ENCODE assay signal across 22 mouse cellular contexts in genomic region chr16:97418749-97419453, GRCm38 (mm10). TPM values are rescaled to one million over a fixed set of nuclear protein-coding genes. Genes with fewer than 3 reads are reported as not detected.
DNase-seq lines count a peak whose midpoint lies in the region; ATAC-seq and TF ChIP-seq lines count a peak whose summit lies in the region.
"Had no signal": no experiment of that assay in that cellular context is flagged by ENCODE, and none has a peak within 500 bp of the region (broad histone marks: within the 10 kb centered on the region; RNA-seq: fewer than 3 reads in every experiment).

No protein-coding gene starts in this region.

- no peaks in the 10 kb centered on the region for H3K27me3 ChIP-seq in heart, embryonic 16.5 days (ENCODE audit: control insufficient read depth, insufficient read depth, low read length)
- H3K27me3 ChIP-seq in CH12.LX (replicated peaks), result no peaks in the 10 kb centered on the region
- H3K27me3 ChIP-seq: embryonic facial prominence, embryonic 15.5 days; hindbrain, embryonic 13.5 days had no signal

- DNase-seq in heart, postnatal 10 days, result no peak
- DNase-seq in CH12.LX (ENCODE audit: extremely low read depth), result peak; percentile 68
- DNase-seq in kidney, postnatal 4 days, result no peak
- DNase-seq in kidney, postnatal 25 days, result no peak
- DNase-seq: adrenal gland, adult 2 months; cerebellum, adult 9-11 months; embryo, embryonic 11 days; gastrocnemius, postnatal 36 days; heart, postnatal 14 days; kidney, adult 2 months; kidney, postnatal 36 days; liver, postnatal 0 days; lung, postnatal 10 days; thymus, postnatal 36 days had no signal

- H3K79me2 ChIP-seq in CH12.LX (replicated peaks; ENCODE audit: control insufficient read depth, extremely low read depth, insufficient read depth, poor library complexity, severe bottlenecking), result no peaks in the 10 kb centered on the region

- no peak overlapping the region for H3K9ac ChIP-seq in heart, embryonic 16.5 days (ENCODE audit: low read length)
- no peak overlapping the region for H3K9ac ChIP-seq in CH12.LX (ENCODE audit: insufficient read depth, low read depth)
- H3K9ac ChIP-seq: embryonic facial prominence, embryonic 15.5 days; hindbrain, embryonic 13.5 days; liver, postnatal 0 days had no signal

- no peak overlapping the region for H3K4me3 ChIP-seq in heart, embryonic 16.5 days (ENCODE audit: low read length)
- no peak overlapping the region for H3K4me3 ChIP-seq in CH12.LX (replicated peaks in 1 of 3; ENCODE audit: low read depth in 2 of 3, low read length in 2 of 3, poor library complexity in 1 of 3)
- H3K4me3 ChIP-seq: embryonic facial prominence, embryonic 15.5 days; hindbrain, embryonic 13.5 days; limb, embryonic 10.5 days had no signal

- in situ Hi-C loops in CH12.LX (cut with MboI; ENCODE audit: low pct_ligation_motif_present, low pct_unique_long_range_greater_than_20kb, low sequenced_read_pairs), result no loop called here

- TF ChIP-seq CTCF in CH12.LX (conservative IDR thresholded peaks at IDR 0.05 in 1 of 2, IDR thresholded peaks at IDR 0.05 in 1 of 2; ENCODE audit: low read depth in 2 of 2, low read length in 2 of 2), result no peak

- no peaks in the 10 kb centered on the region for H3K9me3 ChIP-seq in heart, embryonic 16.5 days (replicated peaks; ENCODE audit: control insufficient read depth, low read length)
- H3K9me3 ChIP-seq in CH12.LX (replicated peaks; ENCODE audit: low read length), result no peaks in the 10 kb centered on the region
- H3K9me3 ChIP-seq: embryonic facial prominence, embryonic 15.5 days; hindbrain, embryonic 13.5 days; limb, embryonic 10.5 days had no signal

- intact Hi-C loops in heart, postnatal 10 days (cut with DNase I), result loop anchor here (1.0 kb wide), 1 partner anchor 106 kb away; no protein-coding TSS in a partner anchor

- no peaks in the 10 kb centered on the region for H3K36me3 ChIP-seq in heart, embryonic 16.5 days (ENCODE audit: control insufficient read depth, insufficient read depth)
- H3K36me3 ChIP-seq in CH12.LX (replicated peaks in 1 of 2; ENCODE audit: control insufficient read depth in 1 of 2, insufficient read depth in 1 of 2, low read length in 1 of 2), result no peaks in the 10 kb centered on the region
- H3K36me3 ChIP-seq: embryonic facial prominence, embryonic 15.5 days; hindbrain, embryonic 13.5 days; limb, embryonic 10.5 days had no signal

- dilution Hi-C loops in CH12.LX (cut with MboI; ENCODE audit: extremely low pct_ligation_motif_present, extremely low pct_unique_long_range_greater_than_20kb, low sequenced_read_pairs), result no loop called here

- 0 out of 2 replicates have a peak, but pooled peaks have one; percentile 45 for ATAC-seq in heart, embryonic 16.5 days (replicated peaks; ENCODE audit: extremely low read depth, insufficient read depth, low FRiP score)
- ATAC-seq in common myeloid progenitor, adult 5-6 weeks (replicated peaks; ENCODE audit: low read depth, poor library complexity, severe bottlenecking), result peak; percentile 74
- 0 out of 2 replicates have a peak, but pooled peaks have one; percentile 21 for ATAC-seq in megakaryocyte, adult 5-6 weeks (ENCODE audit: poor library complexity, severe bottlenecking)
- ATAC-seq: inflammation-experienced regulatory T-cells, adult 6 months had no signal

- H3K4me2 ChIP-seq in heart, embryonic 16.5 days (ENCODE audit: low read depth, low read length), result no peak overlapping the region
- H3K4me2 ChIP-seq in CH12.LX (ENCODE audit: insufficient read depth, low read depth, poor library complexity, severe bottlenecking), result no peak overlapping the region
- H3K4me2 ChIP-seq: embryonic facial prominence, embryonic 15.5 days; hindbrain, embryonic 13.5 days had no signal

- TF ChIP-seq POLR2A in CH12.LX (IDR thresholded peaks at IDR 0.05; ENCODE audit: low read depth, low read length), result no peak

- WGBS in heart, embryonic 16.5 days, result 74% methylated on average over 6 of the region's 6 CpGs

- H3K4me1 ChIP-seq in heart, embryonic 16.5 days (ENCODE audit: control insufficient read depth, insufficient read depth, low read length), result peaks cover 14% of the 10 kb centered on the region
- H3K4me1 ChIP-seq in CH12.LX (ENCODE audit: control insufficient read depth in 1 of 2, insufficient read depth in 2 of 2), result peaks cover 0 to 25% of the 10 kb centered on the region in 2 experiments; a peak in 3 of 4 replicates
- H3K4me1 ChIP-seq: embryonic facial prominence, embryonic 15.5 days; hindbrain, embryonic 13.5 days had no signal

- H3K27ac ChIP-seq in heart, embryonic 16.5 days (ENCODE audit: low read length), result no peak overlapping the region
- no peak overlapping the region for H3K27ac ChIP-seq in CH12.LX (ENCODE audit: insufficient read depth, low read depth)
- H3K27ac ChIP-seq: embryonic facial prominence, embryonic 15.5 days; hindbrain, embryonic 13.5 days; limb, embryonic 10.5 days had no signal

- no peak for TF ChIP-seq RAD21 in CH12.LX (IDR thresholded peaks at IDR 0.05; ENCODE audit: low read depth, low read length)

- peak; percentile 70; the same call in 1 of the 2 replicates for TF ChIP-seq EP300 in CH12.LX (IDR thresholded peaks at IDR 0.05; ENCODE audit: low read length)

TF ChIP-seq in CH12.LX, 34 proteins besides CTCF, POLR2A, EP300 and RAD21:
- TF ChIP-seq MAX (IDR thresholded peaks at IDR 0.05; ENCODE audit: low read length) (peak; percentile 41; the same call in 1 of the 2 replicates), POLR2AphosphoS2 (IDR thresholded peaks at IDR 0.05; ENCODE audit: low read depth, low read length) (no peak), JUN (IDR thresholded peaks at IDR 0.05; ENCODE audit: insufficient read depth, low read depth, low read length) (peak; percentile 69), ETS1 (conservative IDR thresholded peaks at IDR 0.05; ENCODE audit: low read depth, low read length) (peak; percentile 81), BHLHE40 (IDR thresholded peaks at IDR 0.05; ENCODE audit: low read depth, low read length) (peak; percentile 93), GABPA (IDR thresholded peaks at IDR 0.05; ENCODE audit: insufficient replicate concordance, low read depth, low read length) (no peak), MEF2A (IDR thresholded peaks at IDR 0.05; ENCODE audit: borderline replicate concordance, low read depth, low read length) (peak; percentile 88), ELF1 (IDR thresholded peaks at IDR 0.05; ENCODE audit: low read depth, low read length) (no peak), USF1 (IDR thresholded peaks at IDR 0.05; ENCODE audit: low read depth, low read length) (no peak), MAFK (IDR thresholded peaks at IDR 0.05; ENCODE audit: insufficient replicate concordance, low read length) (peak; percentile 59; the same call in 1 of the 2 replicates), IRF4 (IDR thresholded peaks at IDR 0.05; ENCODE audit: low read depth, low read length) (0 out of 2 replicates have a peak, but pooled peaks have one; percentile 16), TCF12 (IDR thresholded peaks at IDR 0.05; ENCODE audit: low read depth, low read length) (peak; percentile 76), SMC3 (IDR thresholded peaks at IDR 0.05; ENCODE audit: low read depth, low read length) (no peak), ZNF384 (IDR thresholded peaks at IDR 0.05; ENCODE audit: low read depth, low read length) (no peak), MYC (IDR thresholded peaks at IDR 0.05; ENCODE audit: low read depth, low read length) (no peak)

RNA-seq across cellular contexts. Expression of gene Mx1, which starts 43.8 kb away (rescaled TPM):
- 0.17 and 0.47 TPM in 2 replicates for polyA plus RNA-seq in heart, embryonic 16.5 days (2015; fragmentation: Nextera tagmentation; extraction: Ambion mirVana)
- 1 to 10 TPM in 1 of 2 experiments, under 1 TPM in 1; 0.53 to 1.5 TPM for total RNA-seq in heart, postnatal 10 days (2021)
- 0.72 and 2.2 TPM in 2 replicates for total RNA-seq in CH12.LX (2012; rRNA removed)
- 7.8 and 10.5 TPM in 2 replicates for total RNA-seq in CH12.LX (2014; rRNA removed)
- 7.9 and 8.6 TPM in 2 replicates for polyA plus RNA-seq in CH12.LX (2012; ENCODE audit: insufficient read length, low read depth)
- 10.9 and 12.1 TPM in 2 replicates for total RNA-seq in common myeloid progenitor, adult 5-6 weeks (2017)
- 36.6 and 48.0 TPM in 2 replicates for total RNA-seq in megakaryocyte, adult 5-6 weeks (2015)
- total RNA-seq in megakaryocyte, adult 5-6 weeks (2017), result 126 and 145 TPM in 2 replicates
- polyA plus RNA-seq: forebrain, embryonic 11.5 days; hindbrain, embryonic 13.5 days; limb, embryonic 10.5 days had no signal

Comparison
In these comparisons a context has a peak if more than half of its experiments do, and no peak if none do; other contexts are left out.
1. ATAC-seq: peak in every context shown above with its lines; median percentile 74 in common myeloid progenitor, adult 5-6 weeks; 45 in heart, embryonic 16.5 days; 21 in megakaryocyte, adult 5-6 weeks.